Mouse (Mus musculus): ENCODE measurements around the gene Ugt1a8.
"Not testable (repeated sequence)": the region's sequence is repeated elsewhere in the genome, so short reads cannot be mapped to it uniquely, and the experiment has no call there.

The Ugt1a8 gene

GRCm38 (mm10) chr1:88195687-88196086 is 108.1 kb downstream of the Ugt1a8 start:
- DNase-seq: no peak

DNA sequence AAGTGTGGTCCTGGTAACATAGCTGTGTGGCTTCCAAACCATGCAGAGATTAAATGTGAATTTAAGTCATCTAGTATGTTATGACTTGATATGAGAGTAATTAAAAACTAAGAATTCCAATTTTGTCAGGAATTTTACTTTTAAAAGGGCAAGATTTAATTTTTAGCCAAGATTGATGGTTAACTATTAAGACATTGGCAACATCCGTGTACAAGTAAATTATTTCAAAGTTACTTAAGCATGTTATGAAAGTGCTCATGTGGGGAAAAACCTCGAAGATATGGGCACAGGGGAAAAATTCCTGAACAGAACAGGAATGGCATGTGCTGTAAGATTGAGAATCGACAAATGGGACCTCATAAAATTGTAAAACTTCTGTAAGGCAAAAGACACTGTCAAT is 109.8 kb downstream of the Ugt1a8 start:
- no peak for DNase-seq

DNA sequence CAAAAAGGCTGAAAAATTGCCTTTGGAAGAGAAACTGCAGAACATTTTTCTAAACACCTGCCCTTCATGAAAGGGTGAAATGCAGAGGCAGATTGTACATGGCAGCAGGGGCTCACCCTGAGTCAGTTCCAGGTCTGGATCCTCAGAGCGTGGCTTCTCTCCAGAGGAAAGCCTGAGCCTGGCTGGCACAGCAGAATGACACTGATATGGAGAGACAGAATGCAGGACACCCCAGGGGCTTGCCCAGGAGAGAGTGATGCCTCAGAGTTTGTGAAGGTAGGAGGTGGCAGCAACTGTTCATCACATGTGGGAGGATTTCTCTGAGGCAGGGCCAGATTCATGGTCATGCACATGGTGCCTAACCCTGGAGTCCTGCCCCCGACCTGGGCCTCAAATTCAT is 112.4 kb downstream of the Ugt1a8 start:
- DNase-seq: no peak

GRCm38 (mm10) chr1:88200456-88200855 is 112.8 kb downstream of the Ugt1a8 start, which contains the start of gene Ugt1a2:
Gene Ugt1a2, plus strand, starts transcription at chr1:88200601.
- no peak for DNase-seq

- peak; percentile 74 to 79 for DNase-seq
These were observed 117.8 kb downstream of the Ugt1a8 start, which contains the start of gene Dnajb3 for GRCm38 (mm10) chr1:88205294-88205922. Gene Dnajb3, minus strand, starts transcription at chr1:88205782.

DNA sequence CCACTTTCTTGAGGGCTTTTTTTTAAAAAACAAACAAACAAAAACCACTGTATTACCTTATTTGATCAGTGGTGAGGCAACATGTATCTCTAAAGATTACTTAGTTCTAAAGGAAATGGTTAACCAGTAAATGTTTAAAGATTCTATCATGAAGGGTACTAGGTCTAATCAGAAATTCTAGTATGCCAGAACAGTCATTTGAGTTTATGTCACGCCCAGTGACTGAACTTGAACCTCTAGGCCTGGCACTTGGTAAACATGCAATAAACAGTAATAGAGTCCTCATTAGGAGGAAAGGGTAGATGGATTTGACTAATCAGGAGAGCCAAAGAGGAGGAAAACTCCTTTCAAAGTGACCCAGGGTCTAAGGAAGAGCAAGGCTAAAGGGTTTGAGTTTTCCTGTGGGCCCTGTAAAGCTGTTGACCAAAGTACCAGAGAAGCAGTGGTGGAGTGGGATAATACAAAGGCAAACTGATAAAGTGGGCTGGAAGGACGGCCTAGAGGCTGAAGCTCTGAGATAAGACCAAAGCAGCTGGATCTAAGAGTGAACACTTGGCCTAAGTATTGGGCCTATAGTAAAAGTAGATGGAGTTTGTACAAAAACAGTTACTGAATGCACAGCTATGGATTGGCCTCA is 119.3 kb downstream of the Ugt1a8 start:
- DNase-seq: no peak

DNA sequence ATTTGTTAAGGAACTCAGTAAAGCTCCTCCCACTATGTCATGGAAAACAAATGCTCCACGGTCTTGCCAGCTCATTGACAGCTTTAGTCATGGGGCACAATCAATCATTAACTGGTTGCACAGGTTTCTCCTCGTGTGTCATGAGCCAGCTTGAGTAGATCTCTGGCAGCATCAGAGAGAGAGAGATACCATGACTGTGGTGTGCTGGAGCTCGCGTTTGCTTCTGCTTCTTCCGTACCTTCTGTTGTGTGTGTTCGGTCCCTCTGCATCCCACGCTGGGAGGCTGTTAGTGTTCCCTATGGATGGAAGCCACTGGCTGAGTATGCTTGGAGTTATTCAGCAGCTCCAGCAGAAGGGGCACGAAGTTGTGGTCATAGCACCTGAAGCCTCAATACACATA is 124.2 kb downstream of the Ugt1a8 start, which contains the start of gene Ugt1a1:
Gene Ugt1a1 (plus strand): TSS at position 148 of the 400 bp plus-strand sequence.
- DNase-seq: peak in 1 of 2 experiments; percentile 6

GRCm38 (mm10) chr1:88212341-88213045 is 124.9 kb downstream of the Ugt1a8 start:
- no peak for DNase-seq

DNA sequence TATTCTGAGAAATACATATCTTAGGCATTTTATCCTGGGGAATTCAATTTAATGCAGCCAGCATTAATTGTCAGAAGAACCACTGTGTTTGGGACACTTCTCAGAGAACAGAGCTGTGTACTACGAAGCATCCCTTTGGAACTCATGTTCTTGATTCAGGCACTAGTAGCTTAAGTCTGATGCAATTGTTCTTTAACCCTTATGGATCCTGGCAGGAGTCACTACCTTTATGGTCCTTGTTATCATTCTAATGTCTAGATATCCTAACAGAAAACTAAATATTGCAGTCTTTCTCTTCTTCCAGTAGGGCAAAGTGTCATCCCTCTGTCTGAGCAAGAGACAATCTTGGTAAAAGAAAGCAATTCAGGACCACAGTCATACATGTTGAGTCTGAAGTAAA is 125.4 kb downstream of the Ugt1a8 start:
- no peak for DNase-seq

GRCm38 (mm10) chr1:88213766-88214461 is 126.3 kb downstream of the Ugt1a8 start:
- peak in 1 of 2 experiments; percentile 10 for DNase-seq

DNA sequence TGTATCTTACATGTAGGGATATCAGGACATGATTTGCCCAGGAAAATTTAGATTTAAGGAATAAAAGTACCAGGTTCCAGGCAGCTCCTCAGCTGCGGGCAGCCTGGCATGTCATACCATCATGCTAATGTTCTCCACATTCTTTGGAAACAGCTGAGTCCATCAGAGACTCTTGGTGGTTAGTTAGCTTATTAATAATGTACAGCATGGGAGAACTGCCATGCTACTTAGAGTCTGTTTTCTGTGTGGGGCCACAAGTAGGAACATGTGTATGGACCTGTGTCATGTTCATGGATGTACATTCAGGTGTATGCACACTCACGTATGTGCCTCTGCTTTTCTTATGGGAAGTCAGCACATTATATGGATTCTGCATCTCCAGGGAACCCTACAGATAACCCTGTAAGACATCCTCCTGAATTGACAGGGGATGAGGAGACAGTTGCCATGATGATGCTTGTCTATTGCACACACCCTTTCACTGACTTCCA is 126.9 kb downstream of the Ugt1a8 start:
- no peak for DNase-seq

DNA sequence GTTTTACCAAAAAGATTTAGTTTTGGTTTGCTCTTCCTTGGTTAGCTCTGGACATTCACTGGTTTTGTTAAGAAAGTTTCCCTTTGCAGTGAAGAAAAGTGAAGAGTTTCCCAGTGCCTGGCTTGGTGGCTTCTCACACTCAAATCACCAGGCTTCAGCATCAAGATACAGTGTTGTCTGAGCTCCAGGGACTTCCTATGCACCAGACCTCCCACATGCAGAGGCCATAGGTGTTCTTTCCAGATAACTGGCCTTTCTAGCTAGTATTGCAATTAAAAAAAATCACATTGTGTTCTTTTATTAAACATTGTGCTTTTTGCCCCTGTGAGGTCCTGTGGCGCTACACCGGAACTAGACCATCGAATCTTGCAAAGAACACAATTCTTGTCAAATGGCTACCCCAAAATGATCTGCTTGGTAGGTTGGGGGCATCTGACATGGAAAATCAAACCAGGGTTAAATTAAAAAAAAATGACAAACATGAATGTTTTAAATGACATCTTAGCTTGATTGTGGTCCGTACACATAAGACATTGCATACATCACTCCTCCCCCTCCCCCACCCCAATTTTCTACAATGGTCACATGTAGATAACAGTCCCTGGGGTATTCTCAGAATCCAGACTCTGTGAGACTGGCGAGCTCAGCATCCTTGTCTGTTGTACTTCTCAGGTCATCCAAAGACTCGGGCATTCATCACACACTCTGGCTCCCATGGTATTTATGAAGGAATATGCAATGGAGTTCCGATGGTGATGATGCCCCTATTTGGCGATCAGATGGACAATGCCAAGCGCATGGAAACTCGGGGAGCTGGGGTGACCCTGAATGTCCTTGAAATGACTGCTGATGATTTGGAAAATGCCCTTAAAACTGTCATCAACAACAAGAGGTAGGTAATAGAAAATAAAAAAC is 128.1 kb downstream of the Ugt1a8 start:
- no peak for DNase-seq

- no peak for DNase-seq
These were observed 128.9 kb downstream of the Ugt1a8 start for GRCm38 (mm10) chr1:88216551-88216950.

- DNase-seq: no peak
These were observed 129.5 kb downstream of the Ugt1a8 start for GRCm38 (mm10) chr1:88217144-88217543.

DNA sequence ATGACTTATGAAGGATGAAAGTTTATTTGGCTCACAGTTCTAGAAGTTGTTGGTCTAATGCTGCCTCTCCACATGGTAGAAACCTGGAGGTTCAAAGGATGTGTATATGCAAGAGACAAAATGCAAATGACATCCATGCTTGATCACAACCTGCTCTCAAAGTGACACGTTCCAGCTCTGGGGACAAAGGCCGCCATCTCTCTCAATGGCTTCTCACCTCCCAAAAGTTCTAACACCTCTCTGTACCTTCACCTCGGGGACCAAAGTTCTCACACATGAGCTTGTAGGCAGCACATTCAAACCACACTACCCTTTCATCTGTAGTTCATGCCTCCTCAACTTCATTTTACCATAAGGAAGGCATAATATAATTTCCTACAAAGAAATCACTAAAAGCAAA is 130.0 kb downstream of the Ugt1a8 start:
- DNase-seq: no peak

GRCm38 (mm10) chr1:88218051-88218450 is 130.4 kb downstream of the Ugt1a8 start:
- DNase-seq: no peak

DNA sequence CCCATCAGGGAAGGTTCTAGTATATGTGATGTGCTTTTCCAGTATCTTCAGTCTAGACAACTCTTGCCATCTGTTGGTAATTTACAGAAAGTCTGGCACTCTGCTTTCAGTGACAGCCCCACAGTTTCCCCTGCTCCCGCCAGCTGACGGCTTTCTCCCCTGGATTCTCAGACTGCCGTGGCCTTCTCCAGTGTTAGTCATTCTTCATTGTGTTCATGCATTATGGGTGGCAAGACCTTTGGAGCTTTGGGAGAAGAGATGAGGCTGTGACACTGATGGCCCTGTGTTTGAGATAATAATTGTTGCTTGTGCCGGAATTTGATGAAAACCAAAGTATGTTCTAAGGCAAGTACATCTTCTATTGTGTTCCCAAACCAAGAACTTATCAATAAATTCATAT is 131.0 kb downstream of the Ugt1a8 start:
- DNase-seq: no peak

GRCm38 (mm10) chr1:88219054-88219453 is 131.4 kb downstream of the Ugt1a8 start:
- no peak for DNase-seq

- no peak for DNase-seq
These were observed 132.7 kb downstream of the Ugt1a8 start for GRCm38 (mm10) chr1:88220336-88220735.

- DNase-seq: no peak
These were observed 134.6 kb downstream of the Ugt1a8 start for GRCm38 (mm10) chr1:88222216-88222615.

DNA sequence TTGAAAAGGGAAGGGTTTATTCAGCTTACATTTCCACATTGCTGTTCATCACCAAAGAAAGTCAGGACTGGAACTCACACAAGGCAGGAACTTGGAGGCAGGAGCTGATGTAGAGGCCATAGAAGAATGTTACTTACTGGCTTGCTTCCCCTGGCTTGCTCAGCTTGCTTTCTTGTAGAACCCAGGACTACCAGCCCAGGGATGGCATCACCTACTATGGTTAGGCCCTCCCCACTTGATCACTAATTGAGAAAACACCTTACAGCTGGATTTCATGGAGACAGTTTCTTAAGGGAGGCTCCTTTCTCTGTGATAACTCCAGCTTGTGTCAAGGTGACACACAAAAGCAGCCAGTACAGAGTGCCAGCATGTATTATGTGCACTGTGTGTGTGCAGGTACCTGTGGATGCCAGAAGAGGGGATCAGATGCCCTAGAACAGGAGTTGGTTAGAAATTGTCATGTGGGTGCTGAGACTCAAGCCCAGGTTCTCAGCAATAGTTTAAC is 135.4 kb downstream of the Ugt1a8 start:
- DNase-seq: not testable (repeated sequence)

DNA sequence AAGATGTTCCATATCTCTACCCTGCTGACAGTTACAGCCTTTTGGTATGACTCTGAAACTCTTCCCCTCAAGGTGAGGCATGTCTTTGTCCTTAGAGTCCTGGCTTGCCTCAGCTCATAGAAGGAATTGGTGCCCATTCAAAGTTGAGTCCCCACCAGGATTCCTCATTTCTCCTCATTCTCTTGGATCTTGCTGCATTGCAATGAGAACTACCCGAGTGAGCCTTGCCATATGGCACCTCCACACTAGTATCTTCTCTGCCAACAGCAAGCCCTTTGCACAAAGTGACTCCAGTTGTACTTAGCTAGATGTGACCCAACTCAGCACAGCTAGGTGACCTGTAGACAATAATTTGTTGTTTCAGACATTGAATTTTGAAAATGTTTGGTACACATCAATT is 136.0 kb downstream of the Ugt1a8 start:
- peak in 1 of 2 experiments; percentile 14 for DNase-seq

All from lung, adult 18-20 months (tissue).